8 mouse cellular contexts compared by ENCODE assay signal in genomic region chr14:101608519-101609368, GRCm38 (mm10). TPM values are rescaled to one million over a fixed set of nuclear protein-coding genes. Genes with fewer than 3 reads are reported as not detected.
DNase-seq lines count a peak whose midpoint lies in the region; ATAC-seq and TF ChIP-seq lines count a peak whose summit lies in the region.

Tbc1d4 (minus strand) TSS chr14:101609191.

- DNase-seq in CD4-positive helper T cell, adult 2 months (ENCODE audit: low read depth, low spot score), result peak; percentile 45
- peak; percentile 91 for DNase-seq in brain, embryonic 14.5 days (ENCODE audit: low read depth)
- peak; percentile 73 for DNase-seq in forebrain, embryonic 10.5 days (ENCODE audit: extremely low spot score, low spot score)
- DNase-seq in kidney, postnatal 14 days, result peak; percentile 90
- peak; percentile 7 to 31 (median 12) for DNase-seq in liver, embryonic 14.5 days (ENCODE audit: low read depth in 3 of 3, low spot score in 3 of 3)
- DNase-seq in neural tube, embryonic 10.5 days (ENCODE audit: extremely low spot score, low spot score), result peak; percentile 80
- peak; percentile 82 for DNase-seq in stomach, postnatal 0 days (ENCODE audit: low spot score)

- no peak for TF ChIP-seq EP300 in liver, embryonic 14.5 days (IDR thresholded peaks at IDR 0.05; ENCODE audit: low read depth)
- TF ChIP-seq EP300 in stomach, postnatal 0 days (optimal IDR thresholded peaks at IDR 0.05), result no peak

- H3K9ac ChIP-seq in heart, embryonic 14.5 days (ENCODE audit: low read length), result peak within 1 kb of the TSS; percentile 93
- no peak within 1 kb of the TSS for H3K9ac ChIP-seq in liver, embryonic 14.5 days (replicated peaks)
- H3K9ac ChIP-seq in stomach, postnatal 0 days (ENCODE audit: low read length), result peak within 1 kb of the TSS; percentile 72

- 0 out of 2 replicates have a peak, but pooled peaks have one; percentile 16 for TF ChIP-seq POLR2A in brain, embryonic 14.5 days (IDR thresholded peaks at IDR 0.05; ENCODE audit: borderline replicate concordance, extremely low read depth, insufficient read depth, insufficient read length, poor library complexity, severe bottlenecking)

- under 1% methylated on average over 61 of the region's 62 CpGs for WGBS in forebrain, embryonic 10.5 days
- 1% methylated on average over 62 of the region's 62 CpGs for WGBS in heart, embryonic 14.5 days
- WGBS in liver, embryonic 14.5 days (ENCODE audit: insufficient replicate concordance), result under 1% methylated on average over 60 of the region's 62 CpGs
- WGBS in stomach, postnatal 0 days, result under 1% methylated on average over 62 of the region's 62 CpGs

- H3K9me3 ChIP-seq in forebrain, embryonic 10.5 days, result no peaks in the 10 kb centered on the region
- H3K9me3 ChIP-seq in heart, embryonic 14.5 days (ENCODE audit: control insufficient read depth, low read length), result no peaks in the 10 kb centered on the region
- H3K9me3 ChIP-seq in liver, embryonic 14.5 days (ENCODE audit: control insufficient read depth, low read length), result no peaks in the 10 kb centered on the region
- H3K9me3 ChIP-seq in stomach, postnatal 0 days (ENCODE audit: control insufficient read depth, low read length), result no peaks in the 10 kb centered on the region

- H3K27ac ChIP-seq in forebrain, embryonic 10.5 days, result peak within 1 kb of the TSS; percentile 82
- H3K27ac ChIP-seq in heart, embryonic 14.5 days (replicated peaks in 1 of 2; ENCODE audit: control insufficient read depth in 1 of 2, insufficient read depth in 1 of 2, low read depth in 2 of 2, low read length in 2 of 2), result peak within 1 kb of the TSS; percentile 94 to 95
- no peak within 1 kb of the TSS for H3K27ac ChIP-seq in liver, embryonic 14.5 days
- peak within 1 kb of the TSS; percentile 53; the same call in 1 of the 2 replicates for H3K27ac ChIP-seq in stomach, postnatal 0 days (replicated peaks)

- peak; percentile 89 for ATAC-seq in heart, embryonic 14.5 days (ENCODE audit: insufficient number of reproducible peaks, insufficient read depth, low FRiP score, low read depth)
- peak; percentile 72 for ATAC-seq in liver, embryonic 14.5 days (ENCODE audit: insufficient read depth)
- peak; percentile 87 for ATAC-seq in stomach, postnatal 0 days (ENCODE audit: low FRiP score, low TSS enrichment)

- TF ChIP-seq CTCF in brain, embryonic 14.5 days (IDR thresholded peaks at IDR 0.05; ENCODE audit: borderline replicate concordance, extremely low read depth, insufficient read depth, insufficient read length), result peak; percentile 56
- peak; percentile 67 for TF ChIP-seq CTCF in liver, embryonic 14.5 days (IDR thresholded peaks at IDR 0.05; ENCODE audit: low read depth)
- peak; percentile 85 for TF ChIP-seq CTCF in stomach, postnatal 0 days (IDR thresholded peaks at IDR 0.05; ENCODE audit: low read depth)

- no peaks in the 10 kb centered on the region for H3K36me3 ChIP-seq in forebrain, embryonic 10.5 days (replicated peaks)
- H3K36me3 ChIP-seq in heart, embryonic 14.5 days (ENCODE audit: control insufficient read depth, insufficient read depth, low read length), result no peaks in the 10 kb centered on the region
- no peaks in the 10 kb centered on the region for H3K36me3 ChIP-seq in liver, embryonic 14.5 days (replicated peaks; ENCODE audit: control insufficient read depth, insufficient read depth, low read depth)
- no peaks in the 10 kb centered on the region for H3K36me3 ChIP-seq in stomach, postnatal 0 days (ENCODE audit: control insufficient read depth, insufficient read depth, low read length)

- peak within 1 kb of the TSS; percentile 81 for H3K4me3 ChIP-seq in forebrain, embryonic 10.5 days
- peak within 1 kb of the TSS; percentile 80 to 95 for H3K4me3 ChIP-seq in heart, embryonic 14.5 days (ENCODE audit: control insufficient read depth in 1 of 2, insufficient read depth in 1 of 2, low read depth in 1 of 2, low read length in 2 of 2)
- H3K4me3 ChIP-seq in liver, embryonic 14.5 days (ENCODE audit: insufficient read depth in 1 of 2, low read depth in 2 of 2, low read length in 2 of 2), result peak within 1 kb of the TSS; percentile 53 to 55
- H3K4me3 ChIP-seq in stomach, postnatal 0 days (ENCODE audit: low read depth, low read length), result peak within 1 kb of the TSS; percentile 82

- H3K4me1 ChIP-seq in forebrain, embryonic 10.5 days, result peaks cover 25% of the 10 kb centered on the region
- peaks cover 0 to 8% of the 10 kb centered on the region in 2 experiments; a peak in 1 of 4 replicates for H3K4me1 ChIP-seq in heart, embryonic 14.5 days (ENCODE audit: control insufficient read depth in 2 of 2, insufficient read depth in 2 of 2, low read length in 2 of 2)
- no peaks in the 10 kb centered on the region for H3K4me1 ChIP-seq in liver, embryonic 14.5 days (replicated peaks; ENCODE audit: control insufficient read depth in 2 of 2, insufficient read depth in 2 of 2, low read length in 1 of 2)
- H3K4me1 ChIP-seq in stomach, postnatal 0 days (replicated peaks; ENCODE audit: control insufficient read depth, insufficient read depth), result no peaks in the 10 kb centered on the region

- H3K27me3 ChIP-seq in forebrain, embryonic 10.5 days (ENCODE audit: poor library complexity, severe bottlenecking), result peaks cover 24% of the 10 kb centered on the region
- H3K27me3 ChIP-seq in heart, embryonic 14.5 days (ENCODE audit: control insufficient read depth, insufficient read depth, low read length), result no peaks in the 10 kb centered on the region
- peaks cover 15% of the 10 kb centered on the region for H3K27me3 ChIP-seq in liver, embryonic 14.5 days (ENCODE audit: control insufficient read depth, insufficient read depth, low read length)
- no peaks in the 10 kb centered on the region for H3K27me3 ChIP-seq in stomach, postnatal 0 days (ENCODE audit: control insufficient read depth, insufficient read depth, low read length)

- peak within 1 kb of the TSS; percentile 93 for H3K4me2 ChIP-seq in heart, embryonic 14.5 days (ENCODE audit: low read length)
- peak within 1 kb of the TSS; percentile 67 for H3K4me2 ChIP-seq in liver, embryonic 14.5 days (ENCODE audit: low read depth)
- peak within 1 kb of the TSS; percentile 100 for H3K4me2 ChIP-seq in stomach, postnatal 0 days (replicated peaks; ENCODE audit: low read depth)

RNA-seq across cellular contexts. Expression of gene Tbc1d4, which starts in this region (rescaled TPM):
- polyA plus RNA-seq in brain, embryonic 14.5 days (2012; rRNA removed), result 6.8 and 9.0 TPM in 2 replicates
- polyA plus RNA-seq in forebrain, embryonic 10.5 days (2016; fragmentation: Nextera tagmentation; extraction: Ambion mirVana), result 5.7 and 5.8 TPM in 2 replicates
- 20.5 and 23.9 TPM in 2 replicates for polyA plus RNA-seq in heart, embryonic 14.5 days (2014; fragmentation: Nextera tagmentation; extraction: Ambion mirVana)
- polyA plus RNA-seq in liver, embryonic 14.5 days (2012; rRNA removed), result 0.69 and 0.85 TPM in 2 replicates
- 1.3 and 1.9 TPM in 2 replicates for polyA plus RNA-seq in liver, embryonic 14.5 days (2014; fragmentation: Nextera tagmentation; extraction: Ambion mirVana)
- 3.9 and 4.4 TPM in 2 replicates for polyA plus RNA-seq in stomach, postnatal 0 days (2015; fragmentation: Nextera tagmentation; extraction: Ambion mirVana)

Comparison
In these comparisons a context has a peak if more than half of its experiments do, and no peak if none do; other contexts are left out.
1. DNase-seq: peak in every context shown above with its lines; median percentile 91 in brain, embryonic 14.5 days; 90 in kidney, postnatal 14 days; 82 in stomach, postnatal 0 days; 80 in neural tube, embryonic 10.5 days; 73 in forebrain, embryonic 10.5 days; 45 in CD4-positive helper T cell, adult 2 months; 12 in liver, embryonic 14.5 days.